Mouse (Mus musculus) erythroblast, embryonic 14.5 days (primary cell): Measurements from ENCODE around the gene Ppara.

Source experiments
- GATA1 ChIP-seq: IDR thresholded peaks from 2 replicates; pipeline ENCODE4 v1.6.1; 2012; ENCODE audit warnings: low read length, inconsistent platforms, mixed read lengths
- TAL1 ChIP-seq: IDR thresholded peaks from 3 replicates; pipeline ENCODE4 v1.6.1; 2012; ENCODE audit warnings: low read length, inconsistent platforms, mixed read lengths

DNA sequence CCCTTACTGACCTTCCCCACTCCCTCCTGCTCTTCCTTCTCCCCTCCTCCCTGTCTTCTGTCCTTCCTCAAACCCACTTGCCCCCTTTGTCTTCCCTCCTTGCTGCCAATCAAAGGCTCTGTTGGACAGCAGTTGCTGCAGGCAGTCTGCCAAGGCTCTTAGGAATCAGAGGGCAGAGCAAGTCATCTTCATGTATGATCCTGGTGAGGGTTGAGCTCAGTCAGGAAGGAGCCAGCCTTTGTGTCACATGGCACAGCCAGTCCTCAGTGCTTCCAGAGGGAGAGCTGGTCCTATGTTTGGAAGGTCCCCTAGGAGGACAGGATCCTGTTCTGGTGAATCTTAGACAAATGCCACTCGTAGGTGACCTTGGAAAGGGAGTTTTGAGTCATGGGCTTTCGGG lies 68.1 kb downstream of the Ppara start:
- no peak for TF ChIP-seq TAL1
- no peak for TF ChIP-seq GATA1
